Mouse (Mus musculus) c-Kit-negative CD71-positive TER-119-positive erythroid progenitor cells, embryonic 14.5 days (primary cell): ENCODE results near the gene Micall1.

Experiments
- DNase-seq: peaks from one replicate; pipeline ENCODE4 v3.0.0-alpha.2; 2013; ENCODE audit warnings: low read depth, low spot score

The Micall1 gene

DNA sequence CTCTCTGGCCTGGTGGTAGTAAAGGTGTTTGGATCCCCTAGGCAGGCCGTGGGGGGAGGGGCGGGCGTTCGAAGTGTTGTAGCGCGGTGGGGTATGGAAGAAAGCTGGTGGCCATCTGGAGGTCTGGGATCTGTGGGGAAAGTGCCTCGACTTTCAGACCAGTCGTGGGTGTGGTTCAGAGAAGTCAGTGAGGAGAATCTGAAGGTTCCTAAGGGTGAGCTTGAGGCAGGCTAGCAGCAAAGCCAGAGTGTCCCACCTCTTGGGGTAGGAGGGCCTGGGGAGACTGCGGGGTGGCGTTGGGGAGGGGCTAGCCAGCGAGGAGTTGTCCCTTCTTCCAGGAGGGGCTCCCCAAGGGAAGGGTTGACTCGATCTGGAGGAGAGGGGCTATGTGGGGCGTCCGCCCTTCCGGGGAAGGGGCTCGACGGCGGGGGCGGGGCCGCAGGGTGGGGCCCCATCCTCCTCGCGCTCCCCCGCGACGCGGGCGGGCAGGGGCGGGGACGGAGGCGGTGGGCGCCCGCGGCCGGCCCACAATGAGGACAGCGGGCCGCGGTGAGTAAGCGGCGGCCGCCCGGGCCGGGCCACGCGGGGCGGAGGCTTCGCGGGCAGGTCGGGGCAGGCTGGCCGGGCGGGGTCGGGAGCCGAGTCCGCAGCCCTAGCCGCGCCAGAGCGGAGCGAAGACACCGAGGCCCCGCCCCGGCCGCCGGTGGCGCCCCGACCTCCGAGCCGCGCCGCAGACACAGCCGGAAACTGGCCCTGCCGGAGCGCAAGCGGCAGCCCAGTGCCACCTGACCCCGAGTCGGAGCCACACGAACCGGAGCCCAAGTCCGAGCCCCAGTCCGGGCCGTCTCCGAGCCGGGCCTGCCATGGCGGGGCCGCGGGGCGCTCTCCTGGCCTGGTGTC lies at the start of gene Micall1:
TSS of gene Micall1 (plus strand) at position 478 of the 900 bp plus-strand sequence.
- DNase-seq = no peak

DNA sequence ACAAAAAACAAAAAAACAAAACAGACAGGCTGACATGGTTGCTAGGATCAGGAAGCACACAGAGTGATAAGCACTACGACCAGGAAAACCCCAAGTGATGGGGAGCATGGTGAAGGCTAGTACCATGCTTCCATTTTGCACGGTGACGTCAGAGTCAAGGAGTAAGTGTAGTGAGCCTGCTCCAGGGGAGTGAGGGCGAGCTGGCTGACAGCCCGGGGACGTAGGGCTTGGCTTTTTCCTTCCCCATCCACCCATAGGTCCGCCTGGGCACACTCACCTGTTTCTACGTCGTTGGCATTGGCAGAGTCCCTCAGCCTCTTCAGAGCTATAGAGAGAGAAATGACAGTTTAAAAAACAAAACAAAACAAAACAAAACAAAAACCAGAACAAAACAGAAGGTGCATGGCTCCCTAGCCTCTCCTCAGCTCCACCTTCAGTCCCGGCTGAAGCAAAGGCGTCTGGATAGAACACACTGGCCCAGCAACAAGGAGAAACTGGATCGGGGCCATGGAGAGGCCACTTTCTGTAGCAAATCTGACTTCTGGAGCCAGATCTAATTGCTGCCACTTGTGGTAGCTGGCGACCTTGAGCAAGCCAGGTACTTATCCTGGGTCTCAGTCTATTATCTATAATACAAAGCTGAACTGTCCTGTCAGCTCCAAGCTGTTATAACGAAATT lies 47.7 kb upstream of the Micall1 start:
- DNase-seq = no peak

DNA sequence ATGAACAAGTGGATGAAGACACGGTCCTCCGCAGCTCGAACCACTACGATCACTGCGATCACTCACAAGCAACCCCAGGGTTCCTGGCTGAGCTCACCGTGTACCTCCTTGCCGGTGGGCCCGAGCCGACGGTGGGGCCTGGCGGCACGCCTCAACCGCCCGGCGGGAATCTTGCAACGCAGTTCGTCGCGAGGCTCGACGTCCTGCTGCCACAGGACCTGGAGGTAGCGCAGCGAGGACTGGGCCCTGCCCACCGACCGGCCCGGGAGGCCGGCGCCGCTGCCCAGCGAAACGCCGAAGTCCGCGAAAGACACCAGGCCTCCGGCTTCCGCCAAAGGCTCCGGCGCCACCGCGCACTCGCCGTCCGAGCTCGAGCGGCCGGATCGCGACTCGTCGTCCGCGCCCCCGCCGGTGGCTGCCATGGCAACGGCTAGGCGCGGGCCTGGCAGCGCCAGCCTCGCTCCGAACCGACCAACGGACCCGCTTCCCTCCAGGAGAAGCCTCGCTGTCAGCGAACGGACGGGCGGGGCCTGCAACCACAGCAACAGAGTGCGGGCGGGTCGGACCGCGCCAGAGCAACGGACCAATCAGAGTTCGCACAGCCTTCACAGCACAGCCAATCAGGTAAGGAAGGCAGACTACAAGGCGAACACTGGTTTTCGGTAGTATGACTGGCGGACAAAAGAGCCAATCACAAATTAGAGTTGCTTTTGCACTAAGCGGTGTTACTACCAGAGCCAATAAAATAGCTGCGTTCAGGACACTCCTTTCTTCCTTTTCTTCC lies 46.1 kb upstream of the Micall1 start, which contains the start of gene Ankrd54:
TSS of gene Ankrd54 (minus strand) at position 518 of the 784 bp plus-strand sequence.
- DNase-seq = peak; percentile 99

DNA sequence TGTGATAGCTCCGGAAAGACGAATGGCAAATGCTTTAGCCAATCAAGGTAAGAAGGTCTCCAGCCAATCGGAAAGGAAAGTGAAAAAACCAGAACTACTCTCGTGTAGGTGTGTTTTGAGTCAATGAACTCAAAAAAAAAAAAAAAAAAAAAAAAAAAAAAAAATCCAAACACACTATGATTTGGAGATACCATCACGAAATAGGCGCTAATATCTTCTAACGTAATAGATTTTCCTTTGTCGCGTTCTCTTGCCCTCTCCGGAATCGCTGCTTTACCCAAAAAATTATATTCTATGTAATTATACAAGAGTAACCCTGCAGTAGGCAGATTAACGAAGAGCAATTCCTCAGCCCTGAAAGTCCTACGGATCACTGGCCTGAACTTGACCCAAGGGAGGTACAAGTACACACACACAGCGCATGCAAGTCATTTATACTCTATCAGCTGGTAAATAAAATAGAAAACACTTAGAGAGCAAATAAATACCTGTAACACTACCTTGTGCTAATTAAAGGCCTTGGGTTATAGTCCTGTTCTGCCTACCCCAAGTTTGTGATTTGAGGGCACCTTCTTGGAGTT lies 45.4 kb upstream of the Micall1 start:
- no peak for DNase-seq

DNA sequence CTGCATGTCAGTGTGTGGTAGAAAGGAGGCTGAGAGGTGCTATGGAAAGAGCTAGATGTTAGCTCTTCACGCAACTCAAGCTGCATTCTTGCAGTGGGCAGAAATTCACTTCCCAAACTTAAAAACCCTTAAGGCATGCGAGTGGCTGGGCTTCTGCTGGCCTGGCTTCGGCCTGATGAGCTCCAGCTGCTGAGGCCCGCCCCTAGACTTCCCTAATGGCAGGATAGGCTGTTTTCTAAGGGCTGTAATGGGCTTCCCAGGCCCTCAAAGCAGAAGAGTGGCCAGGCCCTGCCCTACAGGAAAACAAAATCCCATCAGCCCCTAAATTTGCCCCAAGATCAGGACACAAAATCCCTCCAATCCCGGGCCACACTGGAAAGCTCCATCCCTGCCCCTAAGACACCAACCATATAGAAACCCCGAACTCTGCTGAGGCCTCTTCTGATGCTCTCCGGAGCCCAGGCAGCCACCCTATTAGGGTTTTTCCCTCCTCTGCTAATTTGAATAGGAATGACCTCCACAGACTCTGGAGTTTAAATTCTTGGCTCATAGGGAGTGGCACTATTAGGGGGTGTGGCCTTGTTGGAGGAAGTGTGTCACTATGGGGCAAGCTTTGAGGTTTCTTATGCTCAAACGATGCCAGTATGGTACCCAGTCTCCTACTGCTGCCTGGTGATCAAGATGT lies 43.5 kb upstream of the Micall1 start:
- DNase-seq = no peak

DNA sequence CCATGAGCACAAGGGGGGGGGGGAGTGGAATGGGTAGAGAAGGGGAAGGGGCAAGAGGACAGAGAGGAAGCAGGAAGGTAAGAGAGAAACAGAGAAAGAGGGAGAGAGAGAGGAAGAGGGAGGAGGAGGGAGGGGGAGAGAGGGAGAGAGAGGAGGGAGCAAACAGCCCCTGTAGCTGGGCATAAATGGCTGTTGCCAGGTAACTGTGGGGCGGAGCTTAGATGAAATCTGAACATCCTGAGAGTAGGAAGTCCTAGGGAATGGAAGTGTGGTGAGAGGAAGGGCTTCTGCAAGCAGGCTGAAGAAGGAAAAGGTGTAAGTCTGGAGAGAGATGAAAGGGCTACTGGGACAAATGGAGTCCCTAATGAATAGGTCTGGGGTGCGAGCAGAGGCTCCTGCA lies 42.4 kb upstream of the Micall1 start:
- no peak for DNase-seq

- no peak for DNase-seq
Observed at GRCm38 (mm10) chr15:79067631-79068030, 41.1 kb upstream of the Micall1 start.

- no peak for DNase-seq
Observed at GRCm38 (mm10) chr15:79068416-79068815, 40.3 kb upstream of the Micall1 start.

- DNase-seq = no peak
Observed at GRCm38 (mm10) chr15:79071117-79072039, 37.3 kb upstream of the Micall1 start.

DNA sequence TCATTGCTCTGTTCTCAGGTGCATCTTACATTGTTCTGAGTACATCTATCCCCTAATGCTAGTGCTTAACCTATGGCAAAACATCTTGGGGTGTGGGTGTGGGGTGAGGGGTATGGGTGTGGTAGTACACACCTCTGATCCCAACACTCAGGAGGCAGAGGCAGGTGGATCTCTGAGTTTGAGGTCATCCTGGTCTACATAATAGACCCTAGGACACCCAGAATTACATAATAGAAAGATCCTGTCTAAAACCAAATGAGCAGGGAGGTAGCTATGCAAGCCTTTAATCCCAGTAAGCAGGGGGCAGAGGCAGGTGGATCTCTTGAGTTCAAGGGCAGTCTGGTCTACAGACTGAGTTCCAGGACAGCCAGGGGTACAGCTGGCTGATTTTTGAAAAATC lies 34.9 kb upstream of the Micall1 start:
- no peak for DNase-seq

DNA sequence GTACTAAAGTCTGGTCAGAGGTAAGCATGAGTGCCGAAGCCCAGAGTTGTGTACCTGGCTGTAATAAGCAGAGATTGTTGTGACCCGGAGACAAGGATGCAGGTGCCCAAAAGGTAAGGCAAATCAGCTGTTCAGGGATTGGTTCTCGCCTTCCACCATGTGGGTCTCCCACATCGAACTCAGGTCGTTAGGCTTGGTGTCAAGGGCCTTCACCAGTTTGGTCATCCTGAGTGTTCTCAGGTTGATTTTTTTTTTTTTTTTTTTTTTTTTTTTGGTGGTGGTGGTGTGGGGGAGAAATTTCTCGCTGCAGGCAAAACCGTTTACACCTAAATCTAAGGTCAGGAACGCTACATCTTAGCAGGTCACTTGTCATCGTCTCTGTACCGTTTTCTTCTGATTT lies 34.3 kb upstream of the Micall1 start:
- DNase-seq = no peak

DNA sequence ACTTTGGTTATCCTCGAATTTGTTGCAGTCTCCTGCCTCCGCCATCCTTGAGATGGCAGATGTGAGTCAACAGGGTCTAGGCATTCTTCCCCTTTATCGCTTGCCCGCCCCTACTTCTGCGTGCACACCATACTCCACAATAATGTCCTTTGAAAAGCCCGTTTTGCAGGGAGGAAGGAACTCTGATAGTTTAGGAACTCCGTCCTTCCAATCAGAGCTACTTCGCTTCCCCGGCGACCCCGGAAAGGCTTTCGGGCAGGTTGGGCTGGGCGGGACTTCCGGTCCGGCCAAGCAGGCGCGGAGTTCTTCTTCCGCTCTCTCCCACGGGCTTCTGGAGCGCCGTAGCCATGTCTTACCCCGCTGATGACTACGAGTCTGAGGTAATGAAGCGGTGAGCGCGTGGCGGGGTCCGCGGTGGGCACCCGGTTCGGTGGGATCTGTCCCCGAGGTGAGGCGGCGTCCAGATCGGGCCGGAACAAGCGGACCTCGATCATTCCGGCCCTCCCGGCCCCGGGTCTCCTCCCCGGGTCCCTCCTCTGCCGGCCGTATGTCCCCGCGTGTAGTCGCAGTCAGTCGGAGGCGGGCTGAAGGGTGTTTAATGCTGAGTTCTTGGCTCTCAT lies 33.7 kb upstream of the Micall1 start, which contains the start of gene Eif3l:
TSS of gene Eif3l (plus strand) at position 267 of the 620 bp plus-strand sequence.
- peak; percentile 67 for DNase-seq

DNA sequence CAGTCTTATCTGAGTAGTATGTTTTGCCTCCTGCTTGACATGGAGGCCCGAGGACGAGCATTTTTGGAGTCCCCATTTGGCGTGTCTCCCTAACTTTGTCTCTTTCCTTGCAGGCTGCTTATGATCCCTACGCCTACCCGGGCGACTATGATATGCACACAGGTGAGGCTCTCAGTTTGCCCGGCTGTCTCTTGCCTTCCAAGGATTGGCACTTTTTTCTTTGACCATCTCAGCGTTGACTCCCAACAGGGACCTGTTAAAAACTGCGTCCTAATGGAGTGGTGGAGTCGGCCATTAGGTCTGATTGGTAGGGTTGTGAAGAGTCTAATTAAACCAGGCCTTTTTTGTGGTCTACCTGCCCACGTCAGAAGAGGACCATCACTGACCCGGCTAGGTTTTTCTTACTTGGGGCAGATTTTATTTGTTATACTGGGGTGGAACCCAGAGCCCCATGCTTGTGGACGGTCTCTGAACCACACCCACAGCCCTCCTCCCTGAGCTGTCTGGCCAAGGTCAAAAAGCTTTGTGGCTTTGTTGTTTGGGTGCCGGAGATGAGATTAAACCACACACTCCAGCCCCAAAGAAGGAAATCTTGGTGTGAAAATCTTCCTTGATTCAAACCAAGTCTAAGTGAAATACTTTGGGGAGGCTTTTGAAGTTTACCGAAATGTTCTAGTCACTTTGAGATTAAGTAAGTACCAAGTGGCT lies 32.9 kb upstream of the Micall1 start:
- DNase-seq = no peak

DNA sequence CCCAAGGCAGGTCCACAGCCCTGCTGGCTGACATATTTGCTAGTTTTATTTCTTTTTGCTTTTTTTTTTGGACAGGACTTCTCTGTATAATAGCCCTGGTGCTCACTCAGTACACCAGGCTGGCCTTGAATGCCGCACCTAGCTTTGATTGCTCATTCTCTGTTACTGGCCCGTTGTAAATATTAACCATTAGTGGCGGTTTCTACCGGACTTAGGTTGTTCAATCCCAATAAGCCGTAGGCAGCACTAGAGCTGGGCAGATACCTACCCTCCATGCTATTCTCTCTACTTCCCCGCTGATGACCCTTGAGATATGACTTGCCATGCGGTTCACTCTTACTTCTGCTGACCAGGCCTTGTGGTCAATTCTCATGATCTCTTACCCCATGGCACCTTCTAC lies 29.1 kb upstream of the Micall1 start:
- DNase-seq = no peak

DNA sequence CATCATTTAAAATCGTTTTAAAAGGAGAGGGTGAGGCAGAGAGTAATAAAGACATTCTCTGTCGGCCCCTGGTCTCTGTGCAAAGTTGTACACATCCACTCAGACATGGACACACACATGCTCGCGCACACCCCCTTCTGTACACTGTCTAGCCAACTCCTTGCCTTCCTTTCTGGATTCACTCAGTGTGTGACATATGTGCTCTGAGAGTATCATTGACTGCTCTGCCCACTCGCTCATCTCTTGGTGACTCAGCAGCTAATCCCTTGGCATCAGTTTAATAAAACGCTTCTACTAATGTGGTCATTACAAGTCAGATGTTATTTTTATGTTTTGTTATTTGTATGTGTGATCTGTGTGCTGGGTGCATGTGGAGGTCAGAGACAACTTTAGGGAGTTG lies 16.4 kb upstream of the Micall1 start:
- DNase-seq = no peak

GRCm38 (mm10) chr15:79093083-79093839 lies 15.4 kb upstream of the Micall1 start:
- no peak for DNase-seq

GRCm38 (mm10) chr15:79095483-79095882 lies 13.2 kb upstream of the Micall1 start:
- DNase-seq = no peak

DNA sequence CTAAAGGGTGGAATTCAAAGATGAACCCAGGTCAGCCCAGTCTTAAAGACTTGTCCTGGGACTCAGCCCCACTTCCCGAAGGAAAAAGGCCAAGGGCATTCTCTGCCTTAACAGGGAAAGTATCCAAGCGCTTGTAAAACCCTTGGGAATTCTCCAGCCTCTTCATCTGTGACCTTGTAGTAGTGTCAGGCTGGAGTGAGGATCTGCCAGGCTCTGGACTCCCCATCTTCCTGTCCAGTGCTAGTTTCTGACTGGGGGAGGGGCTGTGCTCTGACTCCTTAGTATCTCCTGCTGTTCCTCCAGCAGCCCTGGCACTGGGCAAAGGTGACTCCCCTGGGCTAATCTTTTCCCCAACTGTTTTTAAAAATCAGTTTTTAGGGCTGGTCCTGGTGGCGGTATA lies 12.1 kb upstream of the Micall1 start:
- DNase-seq = no peak
